Mouse (Mus musculus) limb, embryonic 12.5 days (tissue): ENCODE measurements around the gene Fkbp5. TPM values are rescaled to one million over a fixed set of nuclear protein-coding genes. Genes with fewer than 3 reads are reported as not detected.

Experiments
- ATAC-seq: fragments of 200-750 bp; cut with Nextera tagmentation; 2 replicates; pipeline ENCODE4 v1.8.0; 2017; ENCODE audit warnings: low read depth, moderate TSS enrichment; ENCODE audit not compliant: insufficient number of reproducible peaks, insufficient read depth, low FRiP score, low TSS enrichment
- H3K27ac ChIP-seq: fragments of 300-500 bp; sonication (generic); 2 replicates; pipeline ENCODE4 v1.5.1; 2016; ENCODE audit warnings: mild to moderate bottlenecking, moderate library complexity
- H3K27me3 ChIP-seq: fragments of 300-500 bp; sonication (generic); 2 replicates; pipeline ENCODE4 v1.6.1; 2016; ENCODE audit warnings: mild to moderate bottlenecking, moderate library complexity
- H3K36me3 ChIP-seq: fragments of 300-500 bp; sonication (generic); 2 replicates; pipeline ENCODE4 v1.6.1; 2016; ENCODE audit warnings: mild to moderate bottlenecking, moderate library complexity
- H3K4me1 ChIP-seq: fragments of 300-500 bp; sonication (generic); replicated peaks from 2 replicates; pipeline ENCODE4 v1.6.1; 2016
- H3K4me2 ChIP-seq: fragments of 300-500 bp; sonication (generic); 2 replicates; pipeline ENCODE4 v1.6.1; 2016; ENCODE audit warnings: mild to moderate bottlenecking, moderate library complexity
- H3K4me3 ChIP-seq: fragments of 300-500 bp; sonication (generic); replicated peaks from 2 replicates; pipeline ENCODE4 v1.5.1; 2016; ENCODE audit warnings: mild to moderate bottlenecking
- H3K9ac ChIP-seq: fragments of 300-500 bp; sonication (generic); replicated peaks from 2 replicates; pipeline ENCODE4 v1.6.1; 2016; ENCODE audit warnings: mild to moderate bottlenecking, moderate library complexity
- H3K9me3 ChIP-seq: fragments of 300-500 bp; sonication (generic); 2 replicates; pipeline ENCODE4 v1.6.1; 2016; ENCODE audit warnings: mild to moderate bottlenecking, moderate library complexity
- WGBS: fragments of 180-500 bp; shearing (Covaris S2); methylation state at CpG from one replicate; pipeline ENCODE4 v1.1.7; 2016; 5-methylcytosine and 5-hydroxymethylcytosine counted together
- polyA plus RNA-seq: library from polyadenylated mRNA; unstranded; fragments of >200 nt; fragmentation: Nextera tagmentation; extraction: Ambion mirVana; gene quantifications from 2 replicates; pipeline ENCODE4 v1.2.1, GENCODE M21; 2016

Fkbp5 gene
- polyA plus RNA-seq, 1 experiment from 2014 or later = 42.4 TPM

DNA sequence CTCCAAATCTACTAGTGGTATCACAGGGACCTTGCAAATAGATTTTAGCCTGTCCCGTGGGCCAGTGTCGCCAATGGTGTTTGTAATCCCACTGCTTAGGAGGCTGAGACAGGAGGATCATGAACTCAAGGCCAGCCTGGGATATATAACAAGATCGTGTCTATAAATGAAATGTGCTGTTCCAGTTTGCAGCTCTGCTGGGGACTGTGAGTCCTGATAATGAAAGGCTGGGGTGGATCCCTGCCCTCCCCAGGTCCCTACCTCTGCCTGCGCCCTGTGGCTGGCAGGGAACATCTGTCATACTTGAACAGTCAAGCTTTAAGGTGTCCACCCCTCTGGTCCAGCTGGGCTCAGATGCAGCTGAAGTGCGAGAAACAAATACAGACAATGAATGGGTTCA is 2.8 kb downstream of the Fkbp5 start:
- Histone ChIP-seq H3K9ac (no peak overlapping the region), H3K4me3 (no peak overlapping the region), H3K27me3 (peaks cover 50% of the 10 kb centered on the region), H3K36me3 (no peaks in the 10 kb centered on the region), H3K4me1 (peaks cover 42% of the 10 kb centered on the region), H3K9me3 (no peaks in the 10 kb centered on the region), H3K27ac (no peak overlapping the region), H3K4me2 (no peak overlapping the region)
- WGBS = 85% methylated on average over 5 of the region's 5 CpGs
- ATAC-seq = no peak

- 56% methylated on average over 7 of the region's 7 CpGs for WGBS
- Histone ChIP-seq H3K27me3 (peaks cover 45% of the 10 kb centered on the region), H3K9ac (no peak overlapping the region; the same call in 1 of the 2 replicates), H3K36me3 (no peaks in the 10 kb centered on the region), H3K4me3 (no peak overlapping the region), H3K4me2 (no peak overlapping the region), H3K9me3 (no peaks in the 10 kb centered on the region), H3K27ac (no peak overlapping the region), H3K4me1 (peaks cover 38% of the 10 kb centered on the region)
- ATAC-seq = no peak
These were observed 3.5 kb downstream of the Fkbp5 start for GRCm38 (mm10) chr17:28513844-28514243.

- 83% methylated on average over 1 of the region's 1 CpGs for WGBS
These were observed 4.0 kb downstream of the Fkbp5 start for GRCm38 (mm10) chr17:28513337-28513736.

DNA sequence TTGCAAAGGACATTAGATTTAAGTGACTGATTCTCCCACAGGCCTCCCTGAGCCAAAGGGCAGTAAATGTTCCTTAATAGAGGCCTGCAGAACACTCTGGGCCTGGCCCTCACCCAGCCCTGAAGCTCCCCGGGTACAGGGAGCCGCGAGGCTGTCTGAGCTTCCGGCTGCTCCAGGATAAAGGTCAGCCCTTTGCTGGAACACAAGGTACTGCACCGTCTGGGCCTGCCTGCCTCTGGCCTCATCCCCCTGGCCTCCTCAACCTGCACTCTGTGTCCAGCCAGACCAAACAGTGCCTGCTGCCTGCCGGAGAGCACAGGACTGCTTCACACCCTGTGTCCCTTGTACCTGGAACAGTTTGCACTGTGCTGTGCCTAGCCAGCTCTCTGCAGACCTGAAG is 4.6 kb downstream of the Fkbp5 start:
- Histone ChIP-seq H3K36me3 (no peaks in the 10 kb centered on the region), H3K4me1 (peaks cover 28% of the 10 kb centered on the region), H3K27me3 (peaks cover 38% of the 10 kb centered on the region), H3K4me3 (no peak overlapping the region), H3K4me2 (no peak overlapping the region), H3K27ac (no peak overlapping the region), H3K9ac (no peak overlapping the region), H3K9me3 (no peaks in the 10 kb centered on the region)
- 30% methylated on average over 6 of the region's 6 CpGs for WGBS
- no peak for ATAC-seq

More at GRCm38 (mm10) chr17:28513337-28513736, 4.0 kb downstream of the Fkbp5 start:
- no peak overlapping the region for H3K4me3 ChIP-seq
- H3K9me3 ChIP-seq = no peaks in the 10 kb centered on the region
- H3K27me3 ChIP-seq = peaks cover 40% of the 10 kb centered on the region
- H3K4me1 ChIP-seq = peaks cover 32% of the 10 kb centered on the region
- H3K36me3 ChIP-seq = no peaks in the 10 kb centered on the region
- H3K27ac ChIP-seq = no peak overlapping the region
- no peak overlapping the region for H3K9ac ChIP-seq
- ATAC-seq = no peak
- no peak overlapping the region for H3K4me2 ChIP-seq

DNA sequence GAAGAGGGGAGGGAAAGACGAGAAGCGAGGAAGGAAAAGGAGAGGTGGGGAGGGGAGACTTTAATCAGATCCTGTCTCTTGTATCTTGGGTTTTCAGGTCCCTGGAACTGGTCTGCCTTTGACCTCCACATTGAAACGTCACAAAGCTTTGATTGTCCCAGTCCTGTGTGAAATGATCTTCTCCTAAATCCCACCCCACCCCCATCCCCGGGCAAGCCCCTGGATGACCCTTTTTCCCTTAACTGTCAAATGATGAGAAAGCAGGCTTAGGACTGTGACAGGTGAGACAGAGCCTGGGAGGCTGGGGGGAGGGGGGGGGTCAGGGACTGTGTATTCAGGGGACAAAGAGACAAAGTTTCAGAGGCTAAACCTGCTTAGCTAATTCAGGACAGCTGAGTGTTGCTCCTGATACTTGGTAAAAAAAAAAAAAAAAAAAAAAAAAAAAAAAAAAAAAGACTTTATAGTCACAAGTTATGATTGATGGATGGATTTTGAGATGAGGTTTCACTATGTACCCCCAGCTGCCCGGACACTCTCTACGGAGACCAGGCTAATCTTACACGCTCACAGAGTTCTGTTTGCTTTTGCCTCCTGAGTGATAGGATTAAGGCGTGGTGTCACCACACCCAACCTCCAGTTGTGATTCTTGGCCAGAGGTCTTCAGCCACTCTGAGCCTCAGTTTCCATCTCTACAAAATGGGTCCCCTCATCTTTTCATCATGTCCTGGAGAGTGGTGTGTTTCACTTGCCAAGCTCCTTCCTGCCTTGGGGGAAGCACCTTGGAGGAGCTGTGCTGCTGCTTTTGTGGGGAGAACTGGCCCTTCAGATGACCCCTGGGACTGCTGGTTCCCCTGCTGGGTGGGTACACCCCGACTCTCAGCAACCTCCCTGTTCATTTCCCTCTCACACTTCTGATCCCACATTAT is 5.4 kb downstream of the Fkbp5 start:
- Histone ChIP-seq H3K4me3 (no peak overlapping the region), H3K27ac (no peak overlapping the region)

GRCm38 (mm10) chr17:28510445-28511342 is 6.6 kb downstream of the Fkbp5 start:
- peak overlapping the region; percentile 20; the same call in 1 of the 2 replicates for H3K27ac ChIP-seq
- 4% methylated on average over 28 of the region's 28 CpGs for WGBS
- peaks cover 31% of the 10 kb centered on the region for H3K4me1 ChIP-seq
- H3K4me2 ChIP-seq = peak overlapping the region; percentile 56
- H3K27me3 ChIP-seq = peaks cover 20% of the 10 kb centered on the region
- H3K4me3 ChIP-seq = peak overlapping the region; percentile 27
- no peak for ATAC-seq
- H3K9ac ChIP-seq = peak overlapping the region; percentile 54
- no peaks in the 10 kb centered on the region for H3K9me3 ChIP-seq
- H3K36me3 ChIP-seq = no peaks in the 10 kb centered on the region

More for the DNA sequence above, 5.4 kb downstream of the Fkbp5 start:
- Histone ChIP-seq H3K9ac (no peak overlapping the region), H3K4me2 (peak overlapping the region; percentile 56; the same call in 1 of the 2 replicates), H3K9me3 (no peaks in the 10 kb centered on the region), H3K36me3 (no peaks in the 10 kb centered on the region), H3K4me1 (peaks cover 30% of the 10 kb centered on the region), H3K27me3 (peaks cover 30% of the 10 kb centered on the region)
- no peak for ATAC-seq
- WGBS = 35% methylated on average over 9 of the region's 9 CpGs

DNA sequence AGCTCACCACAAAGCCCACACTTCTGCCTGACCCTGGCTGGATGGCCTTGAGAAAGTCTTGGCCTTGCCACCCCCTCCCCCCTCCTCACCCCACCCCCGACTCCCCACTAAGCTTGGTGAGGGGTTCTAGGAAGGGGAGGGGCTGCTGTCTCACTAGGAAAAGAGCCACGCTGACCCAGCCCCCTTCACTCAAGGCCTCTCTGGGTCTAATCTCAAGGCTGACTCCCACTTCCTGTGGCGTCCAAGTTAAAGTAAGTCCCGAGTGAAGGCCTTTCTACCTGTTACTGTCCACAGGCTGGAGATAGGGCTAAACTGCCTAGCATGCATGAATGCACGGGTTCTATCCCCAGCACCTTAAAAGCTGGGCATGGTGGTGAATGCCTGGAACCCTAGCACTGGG is 9.8 kb downstream of the Fkbp5 start:
- Histone ChIP-seq H3K9ac (0 out of 2 replicates have a peak overlapping the region, but pooled peaks have one; percentile 14), H3K9me3 (no peaks in the 10 kb centered on the region), H3K4me1 (peaks cover 31% of the 10 kb centered on the region), H3K36me3 (no peaks in the 10 kb centered on the region), H3K27ac (peak overlapping the region; percentile 3; the same call in 1 of the 2 replicates), H3K4me2 (no peak overlapping the region), H3K4me3 (no peak overlapping the region), H3K27me3 (peaks cover 12% of the 10 kb centered on the region; the same call in 1 of the 2 replicates)
- WGBS = 29% methylated on average over 5 of the region's 5 CpGs
- ATAC-seq = no peak

DNA sequence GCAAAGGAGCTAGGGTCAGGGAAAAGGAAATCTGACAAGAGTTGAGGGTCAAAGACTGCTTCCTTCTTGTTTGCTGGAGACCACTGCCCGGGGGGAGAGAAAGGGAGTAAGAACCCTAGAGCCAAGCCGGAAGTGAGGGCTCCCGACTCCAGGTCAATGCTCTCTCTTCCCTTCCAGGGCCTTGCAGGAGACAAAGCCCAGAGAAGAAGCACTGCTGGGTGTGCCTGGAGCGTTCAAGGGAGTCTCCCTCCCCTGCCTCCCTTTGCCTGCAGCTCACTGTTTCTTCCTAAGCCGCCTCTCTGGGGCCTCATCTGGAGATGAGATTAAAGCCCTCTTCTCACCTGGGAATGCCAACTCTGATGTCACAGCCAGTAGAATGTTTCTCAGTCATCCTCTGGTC is 10.4 kb downstream of the Fkbp5 start:
- H3K36me3 ChIP-seq = no peaks in the 10 kb centered on the region
- H3K27ac ChIP-seq = peak overlapping the region; percentile 3; the same call in 1 of the 2 replicates
- H3K4me1 ChIP-seq = peaks cover 27% of the 10 kb centered on the region
- 0 out of 2 replicates have a peak overlapping the region, but pooled peaks have one; percentile 14 for H3K9ac ChIP-seq
- H3K27me3 ChIP-seq = peaks cover 7% of the 10 kb centered on the region; the same call in 1 of the 2 replicates
- no peak overlapping the region for H3K4me3 ChIP-seq
- no peak for ATAC-seq
- H3K9me3 ChIP-seq = no peaks in the 10 kb centered on the region
- 18% methylated on average over 5 of the region's 5 CpGs for WGBS
- H3K4me2 ChIP-seq = no peak overlapping the region

DNA sequence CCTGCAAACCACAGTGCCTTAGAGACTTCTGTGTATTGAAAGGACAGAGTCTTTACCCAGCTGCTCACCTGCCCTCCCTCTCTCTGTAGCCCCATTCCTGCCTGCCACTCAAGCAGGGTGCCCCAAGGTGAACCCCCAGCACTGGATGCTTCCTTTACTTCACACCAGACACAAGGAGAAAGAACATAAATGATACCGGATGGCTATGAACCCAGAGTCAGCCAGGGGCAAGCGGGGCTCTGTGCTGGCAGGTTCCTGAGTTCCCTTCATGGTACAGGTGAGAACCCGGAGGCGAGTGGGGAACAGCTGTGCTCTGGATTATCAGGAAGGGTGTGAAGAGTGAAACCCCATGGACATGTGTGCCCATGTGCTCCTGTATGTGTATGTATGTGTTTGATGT is 11.7 kb downstream of the Fkbp5 start:
- no peaks in the 10 kb centered on the region for H3K36me3 ChIP-seq
- no peaks in the 10 kb centered on the region for H3K9me3 ChIP-seq
- peaks cover 17% of the 10 kb centered on the region for H3K4me1 ChIP-seq
- H3K4me3 ChIP-seq = no peak overlapping the region
- no peak overlapping the region for H3K27ac ChIP-seq
- WGBS = 85% methylated on average over 4 of the region's 4 CpGs
- H3K4me2 ChIP-seq = no peak overlapping the region
- no peak for ATAC-seq
- no peak overlapping the region for H3K9ac ChIP-seq
- 0 out of 2 replicates have a peak, but pooled peaks cover 1% of the 10 kb centered on the region for H3K27me3 ChIP-seq

DNA sequence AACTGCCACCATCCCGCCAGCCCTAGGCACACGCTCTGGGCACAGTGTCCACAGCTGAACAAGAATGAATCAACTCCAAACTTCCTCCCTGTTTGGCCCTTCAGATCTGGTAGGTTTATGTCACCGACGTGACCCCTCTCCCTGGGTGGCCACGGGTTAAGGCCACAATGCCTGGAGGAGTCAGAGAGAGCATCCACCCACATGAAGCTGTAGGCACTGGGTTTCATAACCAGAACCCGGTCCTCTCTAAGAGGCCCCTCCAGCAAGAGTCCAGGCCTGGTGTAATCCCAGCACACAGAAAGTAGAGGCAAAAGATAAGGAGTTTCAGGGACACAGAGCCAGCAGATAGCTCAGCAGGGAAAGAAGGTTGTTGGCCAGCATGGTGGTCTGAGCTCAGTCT is 13.1 kb downstream of the Fkbp5 start:
- no peaks in the 10 kb centered on the region for H3K36me3 ChIP-seq
- ATAC-seq = no peak
- H3K4me1 ChIP-seq = peaks cover 13% of the 10 kb centered on the region
- H3K27ac ChIP-seq = no peak overlapping the region
- H3K9me3 ChIP-seq = no peaks in the 10 kb centered on the region
- no peaks in the 10 kb centered on the region for H3K27me3 ChIP-seq
- H3K4me2 ChIP-seq = no peak overlapping the region
- H3K9ac ChIP-seq = no peak overlapping the region
- no peak overlapping the region for H3K4me3 ChIP-seq
- WGBS = 82% methylated on average over 6 of the region's 6 CpGs
